Mouse (Mus musculus) kidney, adult 18-20 months (tissue): ENCODE results near the gene Il2rb.
A peak's percentile ranks its signal among the peaks of the same experiment; 100 is the strongest.

Source experiments
- DNase-seq: peaks from one replicate; pipeline ENCODE4 v3.0.0; 2021

Gene Il2rb

GRCm38 (mm10) chr15:78479470-78479869 is 15.6 kb downstream of the Il2rb start:
- DNase-seq, result no peak

- no peak for DNase-seq
Measured at GRCm38 (mm10) chr15:78478073-78478472, 17.0 kb downstream of the Il2rb start.

- DNase-seq, result no peak
Measured at GRCm38 (mm10) chr15:78476878-78477277, 18.2 kb downstream of the Il2rb start.

GRCm38 (mm10) chr15:78475604-78476031 is 19.5 kb downstream of the Il2rb start:
- DNase-seq, result no peak

GRCm38 (mm10) chr15:78473442-78473841 is 21.6 kb downstream of the Il2rb start:
- no peak for DNase-seq

- DNase-seq, result no peak
Measured at GRCm38 (mm10) chr15:78471902-78472301, 23.2 kb downstream of the Il2rb start.

- no peak for DNase-seq
Measured at GRCm38 (mm10) chr15:78470495-78471276, 24.4 kb downstream of the Il2rb start.

- no peak for DNase-seq
Measured at GRCm38 (mm10) chr15:78468379-78468937, 26.6 kb downstream of the Il2rb start, which contains the start of gene Tmprss6. Tmprss6 (minus strand) TSS chr15:78468634.

GRCm38 (mm10) chr15:78467570-78467969 is 27.5 kb downstream of the Il2rb start:
- DNase-seq, result no peak

- no peak for DNase-seq
Measured at GRCm38 (mm10) chr15:78466809-78467208, 28.3 kb downstream of the Il2rb start.

GRCm38 (mm10) chr15:78462981-78463380 is 32.1 kb downstream of the Il2rb start:
- DNase-seq, result no peak

- DNase-seq, result no peak
Measured at GRCm38 (mm10) chr15:78457193-78457592, 37.9 kb downstream of the Il2rb start.

- no peak for DNase-seq
Measured at GRCm38 (mm10) chr15:78456051-78456450, 39.0 kb downstream of the Il2rb start.

GRCm38 (mm10) chr15:78455168-78455567 is 39.9 kb downstream of the Il2rb start:
- no peak for DNase-seq

GRCm38 (mm10) chr15:78452929-78453328 is 42.1 kb downstream of the Il2rb start:
- no peak for DNase-seq

GRCm38 (mm10) chr15:78451201-78451600 is 43.9 kb downstream of the Il2rb start:
- DNase-seq, result no peak

- no peak for DNase-seq
Measured at GRCm38 (mm10) chr15:78450419-78450768, 44.7 kb downstream of the Il2rb start.

- DNase-seq, result no peak
Measured at GRCm38 (mm10) chr15:78449694-78450418, 45.2 kb downstream of the Il2rb start.

GRCm38 (mm10) chr15:78449131-78449530 is 45.9 kb downstream of the Il2rb start:
- DNase-seq, result no peak

- peak; percentile 96 for DNase-seq
Measured at GRCm38 (mm10) chr15:78447746-78448535, 47.1 kb downstream of the Il2rb start.

- DNase-seq, result no peak
Measured at GRCm38 (mm10) chr15:78447121-78447520, 48.0 kb downstream of the Il2rb start.

- DNase-seq, result no peak
Measured at GRCm38 (mm10) chr15:78443857-78444256, 51.2 kb downstream of the Il2rb start.

- DNase-seq, result no peak
Measured at GRCm38 (mm10) chr15:78442231-78442630, 52.8 kb downstream of the Il2rb start.
